Mouse (Mus musculus) brain, adult 2 months (tissue): Measurements from ENCODE around the gene Mllt11.
"Not testable (repeated sequence)": the region's sequence is repeated elsewhere in the genome, so short reads cannot be mapped to it uniquely, and the experiment has no call there.

Source experiments
- DNase-seq: peaks from one replicate; pipeline ENCODE4 v3.0.0; 2011; ENCODE audit warnings: low read depth, low spot score

Gene Mllt11

DNA sequence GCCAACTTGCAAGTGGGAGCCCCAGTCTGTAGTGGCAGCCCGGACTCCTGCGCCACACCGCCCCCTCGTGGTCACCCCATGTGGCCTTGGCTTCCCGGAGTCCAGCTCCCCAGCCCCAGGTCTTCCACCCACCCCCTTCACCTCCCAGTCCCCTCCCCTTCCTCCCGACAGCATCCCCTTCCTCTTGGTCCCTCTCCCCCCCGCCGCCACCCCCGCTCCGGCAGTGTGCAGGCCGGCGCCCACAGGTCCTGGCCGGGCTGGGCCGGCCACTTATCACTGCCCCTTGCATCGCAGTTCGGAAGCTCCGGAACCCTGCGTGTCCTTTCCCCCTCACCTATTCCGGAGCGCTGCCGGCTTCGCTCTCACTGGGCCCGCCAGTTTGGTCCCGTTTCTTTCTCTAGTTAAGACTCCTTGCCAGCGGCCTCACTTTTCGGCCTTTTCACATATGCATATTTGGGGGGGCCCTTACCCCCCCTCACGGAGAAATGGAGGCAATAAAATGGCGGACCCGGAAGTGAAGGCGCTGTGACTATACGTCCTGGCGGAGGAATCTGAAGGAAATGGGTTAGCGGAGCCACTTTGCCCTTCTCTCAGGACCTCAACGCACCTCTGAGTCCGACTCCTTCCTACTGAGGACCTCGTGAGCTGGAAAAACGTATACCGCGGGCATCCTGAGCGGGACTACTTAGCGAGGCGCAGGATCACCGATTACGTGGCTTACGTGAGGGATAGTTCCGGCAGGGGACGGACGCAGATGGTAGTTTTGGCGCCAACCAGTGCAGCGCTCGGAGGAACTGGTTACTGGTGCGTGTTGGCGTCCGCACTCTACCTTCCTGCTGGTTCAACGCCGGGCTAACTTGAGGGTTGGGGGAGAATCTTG, 14.5 kb downstream of the Mllt11 start, which contains the start of gene Gabpb2:
Gabpb2 (minus strand) TSS at position 662 of the 880 bp plus-strand sequence.
- DNase-seq = peak; percentile 98

DNA sequence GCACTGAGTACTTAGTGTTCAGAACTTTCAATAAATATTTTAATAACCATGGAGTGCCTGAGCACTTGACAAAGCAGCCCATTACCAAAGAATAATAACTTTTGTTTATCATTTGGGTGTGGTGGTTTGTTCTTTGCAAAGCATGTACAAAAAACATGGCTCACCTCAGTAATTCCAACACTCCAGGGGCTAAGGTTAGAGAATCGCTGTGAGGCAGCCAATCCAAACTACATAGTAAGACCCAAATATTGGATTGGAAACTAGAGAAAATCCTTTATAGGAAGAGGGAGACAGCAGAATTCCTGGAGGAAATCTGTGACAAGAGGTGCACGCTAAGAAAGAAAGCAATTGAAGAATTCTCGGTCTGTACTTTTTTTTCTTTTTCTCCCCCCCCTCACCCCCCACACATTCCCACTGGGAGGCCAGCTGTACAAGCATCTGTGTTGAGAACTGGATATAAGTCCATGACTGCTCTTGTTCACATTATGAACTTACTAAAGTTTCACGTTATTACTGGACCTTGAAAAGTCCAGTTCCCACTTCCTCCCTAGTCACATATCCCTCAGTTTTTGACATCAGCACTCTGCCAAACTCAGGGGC, 15.2 kb downstream of the Mllt11 start:
- DNase-seq = no peak

DNA sequence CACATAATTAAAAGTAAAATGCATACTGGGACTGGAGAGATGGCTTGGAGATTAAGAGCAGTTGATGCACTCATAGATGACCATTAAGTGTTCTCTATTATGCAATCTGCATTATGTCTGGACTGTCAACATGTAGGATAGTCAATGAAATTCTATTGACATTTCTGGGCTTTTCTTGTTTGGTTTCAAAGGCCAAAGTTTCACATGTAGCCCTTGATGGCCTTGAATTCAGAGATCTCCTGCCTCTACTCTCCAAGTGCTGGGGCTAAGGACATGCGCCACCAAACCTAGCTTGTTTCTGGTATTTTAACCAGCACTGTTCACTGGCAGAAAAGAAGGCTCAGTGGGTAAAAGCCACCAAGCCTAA, 18.4 kb downstream of the Mllt11 start:
- DNase-seq = no peak

- DNase-seq = not testable (repeated sequence)
Observed at GRCm38 (mm10) chr3:95212889-95213608, 18.9 kb downstream of the Mllt11 start.

DNA sequence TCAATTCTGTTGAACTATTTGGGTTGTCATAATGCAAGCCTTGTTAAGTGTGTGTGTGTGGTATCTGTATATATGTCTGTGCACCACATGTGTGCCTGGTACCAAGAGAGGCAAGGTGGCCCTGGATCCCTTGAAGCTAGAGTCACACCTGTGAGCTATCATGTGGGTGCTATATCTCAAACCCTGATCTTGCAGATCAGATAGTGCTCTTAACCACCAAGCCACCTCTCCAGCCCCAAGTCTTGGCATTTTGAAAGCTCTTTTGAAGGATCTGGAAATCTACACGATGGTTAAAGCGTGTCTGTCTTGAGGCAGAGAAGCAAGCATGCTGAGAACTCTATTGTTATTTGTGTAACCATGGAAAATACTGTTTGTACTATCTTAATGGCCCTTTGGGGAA, 21.4 kb downstream of the Mllt11 start:
- DNase-seq = no peak

- no peak for DNase-seq
Observed at GRCm38 (mm10) chr3:95208286-95208685, 23.7 kb downstream of the Mllt11 start.

DNA sequence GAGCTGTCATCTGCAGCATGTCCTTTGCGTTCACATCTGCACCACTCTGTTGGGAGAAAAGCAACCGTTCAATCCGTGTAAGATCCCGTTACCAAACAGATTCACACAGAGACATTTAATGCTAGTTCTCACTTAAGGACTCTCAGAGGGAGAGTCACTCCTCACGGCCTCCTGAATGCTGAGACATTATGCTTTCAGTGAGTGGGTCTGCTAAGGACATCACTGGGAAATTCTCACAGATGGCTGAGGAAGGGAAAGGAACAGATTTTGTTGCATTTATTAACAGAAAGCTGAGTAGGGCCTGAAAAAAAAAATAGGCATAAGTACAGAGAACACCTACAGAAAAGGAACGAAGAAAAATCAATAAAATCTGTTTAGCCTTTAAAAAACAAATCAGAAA, 28.1 kb downstream of the Mllt11 start:
- DNase-seq = peak; percentile 79

- DNase-seq = peak; percentile 59
Observed at GRCm38 (mm10) chr3:95200562-95200961, 31.4 kb downstream of the Mllt11 start.

- DNase-seq = no peak
Observed at GRCm38 (mm10) chr3:95200132-95200531, 31.8 kb downstream of the Mllt11 start.

DNA sequence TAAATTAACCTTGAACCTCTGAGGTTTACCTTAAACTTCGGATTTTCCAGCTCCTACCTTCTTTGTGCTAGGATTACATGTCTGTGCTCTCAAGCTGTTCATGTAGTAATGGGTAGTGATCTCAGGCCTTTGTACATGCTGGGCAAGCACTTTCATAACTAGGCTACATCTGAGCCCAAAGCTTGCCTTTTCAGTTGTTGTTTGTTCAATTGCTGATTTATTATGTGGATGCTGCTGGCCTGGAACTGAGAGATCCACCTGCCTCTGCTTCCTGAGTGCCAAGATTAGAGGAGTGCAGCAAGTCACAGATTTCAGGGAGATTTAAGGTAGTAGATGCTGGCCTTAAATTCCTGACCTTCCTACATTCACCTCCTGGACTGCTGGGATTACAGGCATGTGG, 32.9 kb downstream of the Mllt11 start:
- no peak for DNase-seq

GRCm38 (mm10) chr3:95195772-95196171, 36.2 kb downstream of the Mllt11 start:
- DNase-seq = no peak

DNA sequence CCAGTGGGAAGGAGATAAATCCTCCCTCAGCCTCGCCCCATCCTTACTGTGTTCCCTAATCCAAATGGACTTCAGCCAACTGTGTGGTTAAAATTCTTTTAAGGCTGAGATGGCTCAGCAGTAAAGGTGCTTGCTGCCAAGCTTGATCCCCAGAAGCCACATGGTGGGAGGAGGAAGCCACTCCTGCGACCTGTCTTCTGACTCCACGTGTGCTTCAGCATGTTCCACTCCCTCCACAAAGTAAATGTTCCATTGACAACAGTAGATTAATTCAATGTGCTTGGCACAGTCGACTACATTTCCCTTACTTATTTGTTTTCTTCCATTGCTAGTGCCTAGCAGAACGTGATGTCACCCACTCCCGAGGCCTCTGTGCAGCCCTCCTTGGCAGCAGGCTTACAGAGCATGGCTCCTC, 37.2 kb downstream of the Mllt11 start:
- DNase-seq = peak; percentile 78

- DNase-seq = no peak
Observed at GRCm38 (mm10) chr3:95186888-95187287, 45.1 kb downstream of the Mllt11 start.

- no peak for DNase-seq
Observed at GRCm38 (mm10) chr3:95186100-95186499, 45.9 kb downstream of the Mllt11 start.

GRCm38 (mm10) chr3:95184796-95185577, 47.0 kb downstream of the Mllt11 start:
- peak; percentile 58 for DNase-seq

DNA sequence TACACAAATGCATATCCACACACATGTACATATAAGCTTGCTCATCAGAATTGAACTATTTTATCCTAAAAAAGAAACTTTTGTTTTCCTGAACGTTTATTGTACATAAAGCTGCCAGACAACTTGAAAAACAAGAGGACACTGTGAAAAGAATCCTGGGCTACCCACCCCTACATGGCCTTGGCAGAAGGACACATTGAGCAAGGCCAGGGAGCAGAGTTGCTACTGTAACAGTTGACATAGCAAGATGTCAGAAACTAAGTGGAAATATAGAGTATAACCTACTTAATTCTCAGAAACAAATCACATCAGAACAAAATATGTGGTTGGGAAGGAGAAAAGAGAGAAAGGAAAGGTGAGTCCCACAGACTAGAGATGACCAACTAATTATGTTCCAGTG, 50.1 kb downstream of the Mllt11 start:
- no peak for DNase-seq

DNA sequence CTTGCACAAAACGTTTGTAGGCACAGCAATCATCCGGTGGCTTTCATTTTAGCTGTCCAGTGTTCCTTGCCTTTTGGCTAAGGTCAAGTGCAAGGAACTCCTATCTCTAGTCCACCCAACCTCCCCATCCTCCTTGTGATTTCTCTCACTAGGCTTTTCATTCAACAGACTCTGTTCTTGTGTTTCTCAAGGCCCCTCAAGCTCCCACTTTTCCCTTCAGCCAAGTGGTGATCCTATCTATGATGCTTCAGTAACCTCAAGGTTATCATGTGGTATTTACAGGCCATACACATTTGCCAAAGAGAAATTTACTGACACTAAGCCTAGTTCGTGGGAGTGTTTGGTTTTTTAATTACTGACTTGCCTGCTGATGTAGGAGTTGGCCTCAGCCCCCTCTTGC, 52.1 kb downstream of the Mllt11 start:
- DNase-seq = no peak

DNA sequence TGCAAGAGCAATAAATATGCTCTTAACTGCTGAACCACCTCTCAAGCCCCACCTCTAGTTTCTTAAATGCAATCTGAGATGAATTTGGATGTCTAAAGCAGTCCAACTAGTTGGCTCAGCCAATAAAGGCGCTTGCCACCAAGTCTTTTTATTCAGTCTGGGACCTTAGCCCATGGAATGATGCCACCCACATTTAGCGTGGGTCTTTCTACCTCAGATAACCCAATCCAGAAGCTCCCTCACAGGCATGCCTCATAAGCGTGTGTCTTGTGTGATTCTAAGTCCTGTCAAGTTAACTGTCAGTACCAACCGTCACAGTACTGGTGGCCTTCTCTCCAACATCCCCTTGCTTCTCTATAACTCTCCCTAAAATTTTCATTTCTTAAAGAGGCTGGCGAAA, 53.0 kb downstream of the Mllt11 start:
- peak; percentile 57 for DNase-seq

- no peak for DNase-seq
Observed at GRCm38 (mm10) chr3:95177583-95177982, 54.4 kb downstream of the Mllt11 start.

DNA sequence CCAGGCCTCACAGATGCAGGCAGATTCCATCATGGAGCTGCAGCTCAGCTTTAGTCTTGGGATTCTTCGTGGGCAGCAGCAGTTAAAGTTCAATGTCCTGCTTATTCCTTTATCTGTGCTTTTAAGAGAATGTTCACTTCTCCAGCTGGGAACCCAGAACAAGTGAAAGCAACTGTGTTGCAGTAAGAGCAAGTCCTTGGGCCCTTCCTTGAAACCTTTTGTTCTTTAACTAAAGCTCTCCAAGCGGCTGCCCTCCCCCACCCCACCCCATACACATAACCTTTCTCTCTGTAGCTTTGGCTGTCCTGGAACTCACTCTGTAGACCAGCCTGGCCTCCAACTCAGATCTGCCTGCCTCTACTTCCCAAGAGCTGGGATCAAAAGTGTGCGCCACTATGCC, 55.5 kb downstream of the Mllt11 start:
- DNase-seq = no peak

DNA sequence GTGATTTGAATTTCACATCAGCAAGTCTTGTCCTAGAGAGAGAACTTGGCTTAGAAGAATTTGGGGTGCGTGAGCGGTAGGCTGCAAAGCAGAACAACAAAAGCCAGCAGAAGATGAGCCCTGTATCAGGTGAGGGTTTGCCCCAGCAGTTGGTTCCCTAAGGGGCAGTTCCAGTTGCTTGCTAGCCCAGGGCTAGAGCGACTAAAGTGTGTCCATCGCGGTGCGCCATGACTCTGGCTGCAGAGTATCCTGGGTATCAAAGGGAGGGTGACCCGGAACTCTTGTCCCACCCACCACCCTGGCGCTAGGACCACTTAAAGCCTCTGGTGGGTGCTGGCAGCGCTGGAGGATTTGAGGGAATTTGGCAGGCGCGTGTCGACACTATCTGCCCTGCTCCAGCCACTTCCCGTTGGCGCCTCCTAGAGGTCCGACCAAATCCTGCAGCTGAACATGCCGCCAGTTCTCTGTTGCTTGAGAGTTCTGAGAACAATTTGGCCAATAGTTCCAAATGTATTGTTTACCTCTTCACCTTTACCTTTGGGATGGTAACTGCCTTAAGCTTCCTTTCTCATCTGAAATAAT, 57.9 kb downstream of the Mllt11 start:
- DNase-seq = peak; percentile 81
